Mouse (Mus musculus) forebrain, embryonic 12.5 days (tissue): ENCODE results near the gene Hoxa7. TPM values are rescaled to one million over a fixed set of nuclear protein-coding genes. Genes with fewer than 3 reads are reported as not detected.
A peak's percentile ranks its signal among the peaks of the same experiment; 100 is the strongest.

Source experiments
- ATAC-seq: fragments of 200-750 bp; cut with Nextera tagmentation; 2 replicates; pipeline ENCODE4 v1.8.0; 2017; ENCODE audit warnings: moderate TSS enrichment; ENCODE audit not compliant: low FRiP score
- H3K27ac ChIP-seq: fragments of 300-500 bp; sonication (generic); 2 replicates; pipeline ENCODE4 v1.5.1; 2016; ENCODE audit warnings: mild to moderate bottlenecking
- H3K27me3 ChIP-seq: fragments of 300-500 bp; sonication (generic); 2 replicates; pipeline ENCODE4 v1.6.1; 2016; ENCODE audit warnings: mild to moderate bottlenecking
- H3K36me3 ChIP-seq: fragments of 300-500 bp; sonication (generic); replicated peaks from 2 replicates; pipeline ENCODE4 v1.6.1; 2016; ENCODE audit warnings: mild to moderate bottlenecking
- H3K4me1 ChIP-seq: fragments of 300-500 bp; sonication (generic); 2 replicates; pipeline ENCODE4 v1.6.1; 2016
- H3K4me2 ChIP-seq: fragments of 300-500 bp; sonication (generic); 2 replicates; pipeline ENCODE4 v1.6.1; 2016; ENCODE audit warnings: mild to moderate bottlenecking, moderate library complexity
- H3K4me3 ChIP-seq: fragments of 300-500 bp; sonication (generic); replicated peaks from 2 replicates; pipeline ENCODE4 v1.5.1; 2016; ENCODE audit warnings: mild to moderate bottlenecking
- H3K9ac ChIP-seq: fragments of 300-500 bp; sonication (generic); 2 replicates; pipeline ENCODE4 v1.6.1; 2016; ENCODE audit warnings: mild to moderate bottlenecking
- H3K9me3 ChIP-seq: fragments of 300-500 bp; sonication (generic); 2 replicates; pipeline ENCODE4 v1.6.1; 2016
- WGBS: fragments of 180-500 bp; shearing (Covaris S2); methylation state at CpG from one replicate; pipeline ENCODE4 v1.1.7; 2016; 5-methylcytosine and 5-hydroxymethylcytosine counted together
- polyA plus RNA-seq: library from polyadenylated mRNA; unstranded; fragments of >200 nt; fragmentation: Nextera tagmentation; extraction: Ambion mirVana; gene quantifications from 2 replicates; pipeline ENCODE4 v1.2.1, GENCODE M21; 2016

Gene Hoxa7
- polyA plus RNA-seq: not detected in 2 replicates

DNA sequence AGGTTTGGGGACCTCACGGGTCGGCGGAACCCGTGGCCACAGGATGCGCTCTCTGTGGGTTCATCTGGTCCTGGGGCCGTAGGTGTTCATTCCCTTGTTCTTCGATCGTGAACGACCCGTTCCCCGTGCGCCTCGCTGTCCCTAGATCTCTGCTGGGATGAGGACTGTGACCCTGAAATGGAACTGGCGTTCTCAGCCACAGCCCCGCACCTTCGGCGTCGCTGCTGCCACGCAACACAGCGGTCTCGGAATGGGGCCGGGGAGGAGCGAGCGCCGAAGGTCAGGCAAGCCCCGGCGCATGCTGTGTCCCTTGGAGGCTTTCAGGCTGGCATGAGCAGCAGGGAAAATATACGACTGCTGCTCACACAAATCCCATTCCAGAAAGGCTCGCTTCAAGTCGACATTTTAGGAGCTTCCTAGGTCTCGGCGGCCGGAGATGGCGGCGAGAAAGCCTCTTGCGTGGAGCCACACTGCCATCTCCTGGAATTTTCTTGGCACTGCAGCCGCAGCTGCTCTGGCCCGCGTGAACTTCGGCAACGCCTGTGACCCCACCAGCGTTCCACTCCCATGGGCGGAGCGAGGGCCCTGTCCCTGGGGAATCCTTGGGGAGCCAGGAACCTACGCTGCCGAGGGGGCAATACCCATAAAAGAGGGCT is at the start of gene Hoxa7:
Gene Hoxa7, minus strand, starts transcription at position 518 of the 656 bp plus-strand sequence.
- H3K36me3 ChIP-seq: no peaks in the 10 kb centered on the region
- H3K27me3 ChIP-seq: peaks cover 99% of the 10 kb centered on the region
- H3K9ac ChIP-seq: no peak within 1 kb of the TSS
- WGBS: under 1% methylated on average over 46 of the region's 46 CpGs
- peak within 1 kb of the TSS; percentile 61 for H3K4me2 ChIP-seq
- peak within 1 kb of the TSS; percentile 39 for H3K4me3 ChIP-seq
- peaks cover 16% of the 10 kb centered on the region for H3K4me1 ChIP-seq
- no peaks in the 10 kb centered on the region for H3K9me3 ChIP-seq
- no peak within 1 kb of the TSS for H3K27ac ChIP-seq
- peak; percentile 61 for ATAC-seq

DNA sequence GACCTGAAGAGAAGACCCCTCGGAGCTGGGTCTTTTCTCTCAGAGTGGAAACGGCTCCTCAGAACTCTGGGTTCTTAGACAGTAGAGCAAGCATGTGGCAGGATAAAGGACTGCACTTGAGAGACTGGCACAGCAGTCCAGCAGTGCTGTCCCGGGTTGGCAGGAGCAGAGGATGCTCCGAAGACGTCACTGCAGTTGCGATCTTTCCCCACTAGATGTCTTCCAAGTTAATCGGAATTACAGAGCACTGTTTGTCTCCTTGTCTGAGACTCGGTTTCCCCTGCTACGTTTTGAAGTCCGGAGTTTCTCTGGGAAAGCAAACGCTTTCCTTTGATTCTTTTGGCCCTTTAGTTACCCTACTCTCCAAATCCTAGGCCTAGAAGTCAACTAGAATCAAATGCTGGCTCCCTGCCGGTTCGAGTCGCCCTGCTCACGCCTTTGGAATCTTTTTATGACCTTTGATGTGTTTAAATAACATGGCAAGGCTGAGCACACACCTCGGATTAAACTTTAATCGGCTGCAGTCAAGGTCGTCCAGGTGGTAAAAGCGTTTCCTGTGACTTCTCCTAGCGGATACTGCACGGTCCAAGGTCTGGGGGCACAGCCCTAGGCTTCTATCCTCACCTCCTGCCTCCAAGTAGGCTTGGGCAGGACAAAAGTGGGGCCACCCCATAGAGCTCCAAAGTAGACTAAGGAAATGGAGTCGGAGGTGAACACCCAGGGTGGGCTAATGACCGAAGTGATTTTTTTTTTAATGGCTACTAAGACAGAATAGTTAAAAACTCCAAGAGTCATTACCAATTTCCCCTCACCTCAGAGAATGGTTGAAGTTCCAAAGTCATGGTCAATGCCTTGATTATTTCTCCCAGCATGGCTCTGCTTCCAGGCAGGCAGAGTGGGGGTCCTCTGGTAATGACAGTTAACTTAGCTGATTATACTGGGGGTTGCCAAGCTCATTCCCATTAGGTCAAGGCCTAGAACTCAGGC is 49.1 kb upstream of the Hoxa7 start:
- Histone ChIP-seq H3K9me3 (no peaks in the 10 kb centered on the region), H3K27me3 (peaks cover 95% of the 10 kb centered on the region), H3K4me3 (no peak overlapping the region), H3K9ac (no peak overlapping the region), H3K4me2 (no peak overlapping the region), H3K4me1 (no peaks in the 10 kb centered on the region), H3K27ac (no peak overlapping the region), H3K36me3 (no peaks in the 10 kb centered on the region)
- ATAC-seq: no peak
- 5% methylated on average over 23 of the region's 23 CpGs for WGBS

DNA sequence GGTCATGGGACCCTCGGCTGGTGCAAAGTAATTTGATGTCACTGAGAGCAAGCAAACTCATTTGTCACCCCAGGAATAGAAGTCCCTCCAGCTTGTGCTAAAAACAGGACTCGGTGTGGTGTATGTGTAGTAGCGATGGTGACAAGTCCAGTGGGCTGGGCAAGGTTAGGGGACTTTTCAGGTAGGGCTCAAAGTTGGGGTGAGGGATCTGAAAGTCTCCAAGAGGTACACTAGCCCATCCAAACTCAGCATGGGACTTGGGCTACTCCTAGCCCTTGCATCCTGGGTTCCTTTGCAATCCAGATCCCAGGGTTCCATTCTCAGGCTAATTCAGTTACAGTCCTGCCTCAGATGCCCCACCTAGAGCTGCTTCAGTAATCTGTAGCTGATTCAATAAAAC is 47.1 kb upstream of the Hoxa7 start:
- no peak overlapping the region for H3K27ac ChIP-seq
- no peak overlapping the region for H3K4me3 ChIP-seq
- peaks cover 95% of the 10 kb centered on the region for H3K27me3 ChIP-seq
- H3K4me1 ChIP-seq: no peaks in the 10 kb centered on the region
- H3K9me3 ChIP-seq: no peaks in the 10 kb centered on the region
- no peak overlapping the region for H3K4me2 ChIP-seq
- 1% methylated on average over 3 of the region's 3 CpGs for WGBS
- no peak for ATAC-seq
- H3K9ac ChIP-seq: no peak overlapping the region
- no peaks in the 10 kb centered on the region for H3K36me3 ChIP-seq

DNA sequence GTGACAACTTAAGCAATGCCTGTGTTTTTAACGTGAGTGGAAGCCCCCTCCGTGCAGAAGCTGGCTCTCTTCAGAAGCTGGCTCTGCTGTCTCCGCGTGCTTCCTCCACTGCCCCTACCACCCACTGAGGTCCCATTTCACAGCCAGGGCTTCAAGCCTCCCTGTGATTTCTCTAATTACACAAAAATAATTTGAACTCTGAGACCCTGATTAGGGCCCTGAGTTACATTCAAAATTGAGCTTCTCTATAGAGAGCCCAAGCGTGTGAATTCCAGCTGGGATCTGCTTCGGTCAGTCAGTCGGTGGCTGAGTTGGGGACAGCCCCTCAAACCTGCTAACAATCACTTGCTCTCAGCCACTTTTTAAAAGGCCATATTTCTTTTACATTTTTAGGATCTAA is 46.7 kb upstream of the Hoxa7 start:
- Histone ChIP-seq H3K9ac (no peak overlapping the region), H3K27me3 (peaks cover 95% of the 10 kb centered on the region), H3K9me3 (no peaks in the 10 kb centered on the region), H3K4me1 (no peaks in the 10 kb centered on the region), H3K4me2 (no peak overlapping the region), H3K27ac (no peak overlapping the region), H3K36me3 (no peaks in the 10 kb centered on the region), H3K4me3 (no peak overlapping the region)
- 1% methylated on average over 7 of the region's 7 CpGs for WGBS
- no peak for ATAC-seq

DNA sequence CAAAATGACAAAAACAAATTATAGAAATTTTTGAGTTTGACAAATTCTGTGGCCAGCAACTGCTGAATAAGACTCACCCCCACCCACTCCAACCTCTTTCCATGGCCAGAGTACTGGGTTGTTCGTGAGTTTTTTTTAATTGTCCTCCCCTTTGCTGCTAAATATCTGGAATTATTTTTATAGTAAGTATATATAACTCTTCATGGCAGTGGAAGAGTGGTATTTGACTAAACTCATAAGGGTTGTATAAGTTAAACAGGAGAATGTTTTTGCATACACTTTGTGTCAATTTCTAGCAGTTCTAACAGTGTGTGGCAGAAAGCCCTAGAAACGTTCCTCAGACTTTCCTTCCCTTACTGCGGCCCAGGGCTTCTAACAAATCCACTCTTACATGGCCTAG is 46.0 kb upstream of the Hoxa7 start:
- no peak overlapping the region for H3K4me3 ChIP-seq
- no peak for ATAC-seq
- peaks cover 95% of the 10 kb centered on the region for H3K27me3 ChIP-seq
- H3K36me3 ChIP-seq: no peaks in the 10 kb centered on the region
- H3K4me2 ChIP-seq: no peak overlapping the region
- H3K27ac ChIP-seq: no peak overlapping the region
- 3% methylated on average over 3 of the region's 3 CpGs for whole genome bisulfite sequencing
- H3K9ac ChIP-seq: no peak overlapping the region
- no peaks in the 10 kb centered on the region for H3K4me1 ChIP-seq
- H3K9me3 ChIP-seq: no peaks in the 10 kb centered on the region

DNA sequence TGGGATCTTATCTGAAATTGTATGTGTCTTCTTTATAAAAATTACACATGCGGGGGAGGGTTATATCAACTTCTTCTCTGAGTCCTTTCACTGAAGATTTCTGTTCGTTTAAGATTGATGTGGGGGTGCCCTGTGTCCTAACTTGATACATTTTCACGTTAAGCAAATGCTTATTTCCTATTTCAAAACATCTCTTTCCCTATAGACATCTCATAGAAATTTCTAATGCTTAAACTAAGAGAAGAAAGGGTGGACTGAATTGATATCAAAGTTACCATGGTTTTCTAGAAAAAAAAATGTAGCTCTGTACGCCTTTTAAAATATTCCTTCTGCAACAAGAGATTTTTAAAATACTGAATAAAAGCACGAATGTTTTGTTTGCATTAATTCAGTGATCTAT is 45.6 kb upstream of the Hoxa7 start:
- 14% methylated on average over 5 of the region's 5 CpGs for WGBS
- ATAC-seq: no peak

DNA sequence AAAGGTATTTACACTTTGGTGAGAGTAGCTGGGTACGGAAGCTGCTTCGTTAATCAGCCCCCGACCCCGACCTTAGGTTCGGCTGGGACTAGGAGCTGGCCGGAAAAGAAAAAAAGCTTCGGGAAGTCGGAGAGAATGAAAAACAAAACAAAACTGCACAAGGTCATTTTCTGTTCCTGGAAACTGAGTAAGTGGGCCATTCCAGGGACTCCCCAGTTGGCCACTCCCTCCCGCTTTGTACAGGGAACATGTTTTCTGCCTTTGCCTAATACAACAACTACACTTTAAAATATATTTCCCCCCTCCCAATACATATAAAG is 45.0 kb upstream of the Hoxa7 start:
- no peaks in the 10 kb centered on the region for H3K36me3 ChIP-seq
- peaks cover 96% of the 10 kb centered on the region for H3K27me3 ChIP-seq
- no peak for ATAC-seq

More for the DNA sequence above, 45.6 kb upstream of the Hoxa7 start:
- peaks cover 95% of the 10 kb centered on the region for H3K27me3 ChIP-seq
- H3K4me3 ChIP-seq: no peak overlapping the region
- H3K4me2 ChIP-seq: no peak overlapping the region
- H3K9me3 ChIP-seq: no peaks in the 10 kb centered on the region
- no peaks in the 10 kb centered on the region for H3K36me3 ChIP-seq
- H3K4me1 ChIP-seq: no peaks in the 10 kb centered on the region
- H3K27ac ChIP-seq: no peak overlapping the region
- H3K9ac ChIP-seq: no peak overlapping the region

DNA sequence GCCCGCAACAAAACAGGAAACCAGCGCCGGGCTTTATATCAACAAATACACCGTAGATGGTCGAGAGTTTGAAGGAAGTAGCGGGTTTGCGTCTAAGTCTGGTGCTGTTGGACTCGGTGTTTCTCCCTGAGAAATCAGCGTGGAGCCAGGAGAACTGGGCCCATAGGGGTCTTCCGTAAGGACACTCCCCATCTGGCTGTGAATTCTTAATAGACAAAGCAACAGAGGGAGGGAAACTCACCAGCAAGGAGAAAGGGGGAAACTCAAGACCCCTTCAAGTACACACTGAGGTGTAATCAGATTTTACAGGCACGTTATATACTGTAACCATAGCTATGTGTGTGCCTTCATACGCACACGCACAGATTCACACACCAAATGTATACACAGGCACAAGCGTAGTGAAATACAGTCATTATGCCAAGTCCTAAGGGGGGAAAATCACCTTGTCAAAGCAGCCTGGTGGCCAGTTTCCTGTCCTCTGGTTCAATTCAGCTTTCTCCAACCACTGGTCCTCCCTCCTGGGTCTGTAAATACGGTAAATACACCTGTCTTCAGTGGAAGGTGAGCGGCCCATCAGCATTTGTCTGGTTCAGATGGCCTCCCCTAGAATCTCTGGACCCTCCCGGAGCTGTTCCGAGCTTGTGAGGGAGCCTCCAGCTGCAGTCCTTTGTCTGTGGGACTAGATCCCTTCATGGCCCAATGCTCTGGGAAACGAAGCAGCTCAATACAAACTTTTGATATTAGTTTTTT is 44.4 kb upstream of the Hoxa7 start:
- under 1% methylated on average over 19 of the region's 19 CpGs for WGBS
- no peaks in the 10 kb centered on the region for H3K9me3 ChIP-seq
- no peak for ATAC-seq

More for the DNA sequence above, 45.0 kb upstream of the Hoxa7 start:
- Histone ChIP-seq H3K4me1 (no peaks in the 10 kb centered on the region), H3K9me3 (no peaks in the 10 kb centered on the region), H3K27ac (no peak overlapping the region), H3K9ac (no peak overlapping the region), H3K4me2 (no peak overlapping the region), H3K4me3 (no peak overlapping the region)
- WGBS: under 1% methylated on average over 9 of the region's 9 CpGs

DNA sequence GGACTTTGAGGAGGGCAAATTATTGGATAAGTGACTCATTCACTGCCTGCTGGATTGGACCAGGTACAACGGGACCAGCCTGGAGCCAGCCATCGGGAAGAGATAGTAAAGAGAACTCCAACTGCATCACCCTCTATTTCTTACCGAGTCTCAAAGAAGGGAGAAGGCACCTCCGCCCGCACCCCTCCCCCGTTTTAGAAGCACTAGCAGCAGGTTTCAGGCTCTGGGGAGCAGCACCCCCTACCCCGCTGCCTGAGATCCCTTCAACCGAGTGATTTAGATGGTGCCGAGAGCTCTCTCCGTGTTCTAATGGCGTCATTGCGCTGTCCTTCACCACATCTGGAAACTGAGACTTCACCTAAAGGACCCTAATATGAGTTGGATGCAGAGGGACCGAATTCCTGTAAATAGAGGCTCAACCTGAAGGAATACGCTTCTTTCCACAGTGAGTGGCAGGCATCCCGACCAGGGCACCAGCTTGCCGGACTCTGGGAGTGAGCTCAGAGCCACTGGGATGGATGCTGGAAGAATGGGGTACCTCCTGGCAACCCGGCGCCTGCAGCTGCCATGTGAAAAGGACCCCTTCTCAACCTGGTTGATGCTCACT is 43.8 kb upstream of the Hoxa7 start:
- H3K4me1 ChIP-seq: peaks cover 6% of the 10 kb centered on the region
- H3K36me3 ChIP-seq: no peaks in the 10 kb centered on the region
- no peak overlapping the region for H3K9ac ChIP-seq
- 2% methylated on average over 18 of the region's 18 CpGs for WGBS
- no peak overlapping the region for H3K4me3 ChIP-seq
- no peak overlapping the region for H3K4me2 ChIP-seq
- H3K27me3 ChIP-seq: peaks cover 96% of the 10 kb centered on the region
- ATAC-seq: no peak
- H3K9me3 ChIP-seq: no peaks in the 10 kb centered on the region
- no peak overlapping the region for H3K27ac ChIP-seq

More for the DNA sequence above, 44.4 kb upstream of the Hoxa7 start:
- H3K4me2 ChIP-seq: no peak overlapping the region
- H3K36me3 ChIP-seq: no peaks in the 10 kb centered on the region
- no peak overlapping the region for H3K27ac ChIP-seq
- no peak overlapping the region for H3K9ac ChIP-seq
- no peaks in the 10 kb centered on the region for H3K4me1 ChIP-seq
- peaks cover 96% of the 10 kb centered on the region for H3K27me3 ChIP-seq
- no peak overlapping the region for H3K4me3 ChIP-seq

DNA sequence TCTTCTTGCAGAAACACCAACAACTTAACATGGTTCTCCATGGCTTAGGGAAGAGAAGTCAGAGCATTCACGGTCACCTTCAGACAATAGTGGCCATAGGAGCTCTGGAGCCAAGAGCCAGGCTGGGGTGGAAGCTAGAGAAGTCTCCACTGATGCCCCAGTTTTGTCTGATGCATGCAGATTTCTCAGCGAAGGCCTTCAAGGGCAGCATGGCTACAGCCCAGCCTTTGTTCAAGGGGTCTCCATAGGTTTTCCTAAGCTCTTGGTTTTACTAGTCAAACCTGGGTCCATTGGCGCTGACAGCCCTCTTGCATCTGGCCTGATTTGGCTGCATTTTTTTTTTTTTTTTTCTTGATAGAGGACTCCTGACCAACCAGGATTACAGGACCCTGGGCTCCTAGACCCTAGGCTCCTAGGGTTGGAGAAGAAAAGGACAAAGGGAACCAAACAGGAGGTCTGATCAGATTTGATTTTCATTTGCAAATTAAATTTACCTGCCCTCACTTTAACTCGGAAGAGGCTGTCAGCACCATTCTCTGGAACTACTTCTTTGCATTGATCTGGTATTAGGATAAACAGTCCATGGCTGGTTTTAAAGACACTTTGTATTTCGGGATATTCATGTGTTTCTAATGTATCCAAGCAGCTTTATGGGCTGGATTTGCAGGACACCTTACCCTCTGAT is 42.6 kb upstream of the Hoxa7 start:
- Histone ChIP-seq H3K4me3 (no peak overlapping the region), H3K4me2 (no peak overlapping the region), H3K9ac (no peak overlapping the region), H3K4me1 (peaks cover 10% of the 10 kb centered on the region), H3K36me3 (no peaks in the 10 kb centered on the region), H3K9me3 (no peaks in the 10 kb centered on the region), H3K27me3 (peaks cover 94% of the 10 kb centered on the region), H3K27ac (no peak overlapping the region)
- 3% methylated on average over 5 of the region's 5 CpGs for WGBS
- ATAC-seq: no peak

DNA sequence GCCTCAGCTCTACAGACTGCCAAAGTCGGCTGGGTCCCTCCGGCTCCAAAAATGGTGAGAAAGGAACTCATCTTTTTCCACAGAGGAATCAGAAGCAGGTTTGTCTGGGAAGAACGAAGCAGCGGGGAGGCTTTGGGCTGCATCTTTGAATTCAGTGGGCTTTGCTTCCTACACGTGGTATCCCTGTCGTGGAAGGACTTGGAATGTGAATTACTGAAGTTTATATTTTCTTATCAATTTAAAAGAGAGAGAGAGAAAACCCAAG is 41.6 kb upstream of the Hoxa7 start:
- no peak overlapping the region for H3K9ac ChIP-seq
- no peak for ATAC-seq
- no peak overlapping the region for H3K4me2 ChIP-seq
- no peak overlapping the region for H3K4me3 ChIP-seq
- 1% methylated on average over 6 of the region's 6 CpGs for WGBS
- peaks cover 10% of the 10 kb centered on the region for H3K4me1 ChIP-seq
- H3K27me3 ChIP-seq: peaks cover 94% of the 10 kb centered on the region
- no peaks in the 10 kb centered on the region for H3K9me3 ChIP-seq
- no peak overlapping the region for H3K27ac ChIP-seq
- H3K36me3 ChIP-seq: no peaks in the 10 kb centered on the region
